Mouse (Mus musculus) lung, embryonic 14.5 days (tissue): ENCODE results near the gene Tjap1. TPM values are rescaled to one million over a fixed set of nuclear protein-coding genes. Genes with fewer than 3 reads are reported as not detected.

Experiments used
- ATAC-seq: fragments of 200-750 bp; cut with Nextera tagmentation; 2 replicates; pipeline ENCODE4 v1.8.0; 2017; ENCODE audit warnings: mild to moderate bottlenecking, moderate TSS enrichment, moderate library complexity; ENCODE audit not compliant: insufficient read depth
- DNase-seq: peaks from one replicate; pipeline ENCODE4 v3.0.0-alpha.2; 2015
- H3K27ac ChIP-seq: fragments of 300-500 bp; sonication (generic); 2 replicates; pipeline ENCODE4 v1.5.1; 2014; ENCODE audit warnings: low read depth, mild to moderate bottlenecking, moderate library complexity
- H3K27me3 ChIP-seq: fragments of 300-500 bp; sonication (generic); 2 replicates; pipeline ENCODE4 v1.6.1; 2014; ENCODE audit warnings: low read length, control low read depth; ENCODE audit not compliant: insufficient read depth
- H3K36me3 ChIP-seq: fragments of 300-500 bp; sonication (generic); 2 replicates; pipeline ENCODE4 v1.6.1; 2014; ENCODE audit warnings: control low read depth; ENCODE audit not compliant: insufficient read depth
- H3K4me1 ChIP-seq: fragments of 300-500 bp; sonication (generic); 2 replicates; pipeline ENCODE4 v1.6.1; 2014; ENCODE audit warnings: antibody characterized with exemption, control low read depth; ENCODE audit not compliant: insufficient read depth
- H3K4me2 ChIP-seq: fragments of 300-500 bp; sonication (generic); 2 replicates; pipeline ENCODE4 v1.6.1; 2014; ENCODE audit warnings: mild to moderate bottlenecking
- H3K4me3 ChIP-seq: fragments of 300-500 bp; sonication (generic); 2 replicates; pipeline ENCODE4 v1.5.1; 2014; ENCODE audit warnings: low read depth, low read length
- H3K9ac ChIP-seq: fragments of 300-500 bp; sonication (generic); 2 replicates; pipeline ENCODE4 v1.6.1; 2014
- H3K9me3 ChIP-seq: fragments of 300-500 bp; sonication (generic); 2 replicates; pipeline ENCODE4 v1.6.1; 2016; ENCODE audit warnings: low read depth, low read length, control low read depth
- CTCF ChIP-seq: IDR thresholded peaks from 2 replicates; pipeline ENCODE4 v1.5.1; 2016; ENCODE audit warnings: antibody characterized with exemption, low read depth
- WGBS: fragments of 180-500 bp; shearing (Covaris S2); extraction: QIAGEN DNeasy Blood & Tissue Kit; methylation state at CpG from one replicate; pipeline ENCODE4 v1.1.7; 2014; 5-methylcytosine and 5-hydroxymethylcytosine counted together
- polyA plus RNA-seq: library from polyadenylated mRNA; unstranded; fragments of >200 nt; fragmentation: Nextera tagmentation; extraction: Ambion mirVana; gene quantifications from 2 replicates; pipeline ENCODE4 v1.2.1, GENCODE M21; 2014

The Tjap1 gene
- polyA plus RNA-seq, 1 experiment from 2014 or later = 43.2 TPM

DNA sequence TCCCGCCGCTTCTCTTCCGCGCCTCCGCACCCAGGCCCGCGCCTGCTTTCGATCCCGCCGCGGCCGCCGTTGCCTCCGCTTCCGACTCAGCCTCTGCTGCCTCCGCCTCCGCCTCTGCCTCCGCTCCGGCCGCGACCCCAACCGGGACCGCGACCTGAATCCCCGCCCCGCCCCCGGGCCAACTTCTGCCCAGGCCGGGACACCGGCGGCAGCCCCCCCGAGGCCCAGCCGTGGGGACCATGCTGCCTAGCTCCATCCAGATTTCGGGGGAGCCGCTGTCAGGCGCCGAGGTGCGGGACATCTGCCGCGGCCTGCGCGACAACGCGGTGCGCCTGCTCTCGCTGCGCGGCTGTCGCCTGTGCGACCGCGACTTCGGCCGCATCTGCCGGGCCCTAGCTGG, 28.7 kb downstream of the Tjap1 start:
- Histone ChIP-seq H3K9ac (peak overlapping the region; percentile 48), H3K9me3 (0 out of 2 replicates have a peak, but pooled peaks cover 3% of the 10 kb centered on the region), H3K27ac (no peak overlapping the region), H3K4me3 (peak overlapping the region; percentile 65), H3K27me3 (peaks cover 18% of the 10 kb centered on the region), H3K4me1 (no peaks in the 10 kb centered on the region), H3K36me3 (peaks cover 56% of the 10 kb centered on the region), H3K4me2 (peak overlapping the region; percentile 100)
- ATAC-seq (peak; percentile 17), DNase-seq (peak; percentile 34)
- under 1% methylated on average over 52 of the region's 54 CpGs for WGBS
- TF ChIP-seq CTCF = no peak

DNA sequence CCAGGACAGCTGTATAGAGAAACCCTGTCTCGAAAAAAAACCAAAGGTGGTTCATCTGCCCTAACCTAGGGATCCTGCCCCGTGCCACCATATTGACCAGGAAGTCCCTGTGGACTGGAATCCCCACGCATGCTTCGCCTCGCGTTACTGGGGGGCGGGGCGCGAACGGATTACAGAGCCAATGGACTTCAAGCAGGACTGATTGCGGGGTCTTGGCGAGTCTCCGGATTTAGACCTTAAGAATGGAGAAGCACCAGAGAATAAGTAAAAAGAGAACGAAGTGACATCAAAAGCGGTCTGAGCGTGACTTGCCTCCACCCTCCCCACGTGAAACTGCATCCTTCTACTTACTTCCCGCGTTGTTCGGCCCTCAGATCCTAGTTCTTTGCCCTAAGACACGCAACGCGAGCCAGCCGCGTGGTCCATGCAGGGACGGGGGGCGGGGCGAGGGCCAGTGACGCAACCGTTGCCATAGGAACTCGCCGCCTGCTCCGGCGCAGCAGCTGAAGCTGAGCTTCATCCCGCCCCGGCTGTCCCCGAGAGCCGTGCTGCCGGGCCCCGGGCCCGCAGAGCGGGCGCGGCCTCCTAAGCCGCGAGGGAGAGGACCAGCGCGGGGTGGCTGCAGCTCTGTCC, 29.3 kb downstream of the Tjap1 start, which contains the start of gene Lrrc73:
Gene Lrrc73 (plus strand): TSS at position 80 of the 633 bp plus-strand sequence.
- Histone ChIP-seq H3K27me3 (peaks cover 18% of the 10 kb centered on the region), H3K4me1 (no peaks in the 10 kb centered on the region), H3K4me2 (peak within 1 kb of the TSS; percentile 100), H3K9me3 (0 out of 2 replicates have a peak, but pooled peaks cover 3% of the 10 kb centered on the region), H3K27ac (no peak within 1 kb of the TSS), H3K9ac (peak within 1 kb of the TSS; percentile 48), H3K36me3 (peaks cover 53% of the 10 kb centered on the region), H3K4me3 (peak within 1 kb of the TSS; percentile 65)
- TF ChIP-seq CTCF = no peak
- 2% methylated on average over 48 of the region's 48 CpGs for WGBS
- DNase-seq (peak; percentile 95), ATAC-seq (peak; percentile 83)

DNA sequence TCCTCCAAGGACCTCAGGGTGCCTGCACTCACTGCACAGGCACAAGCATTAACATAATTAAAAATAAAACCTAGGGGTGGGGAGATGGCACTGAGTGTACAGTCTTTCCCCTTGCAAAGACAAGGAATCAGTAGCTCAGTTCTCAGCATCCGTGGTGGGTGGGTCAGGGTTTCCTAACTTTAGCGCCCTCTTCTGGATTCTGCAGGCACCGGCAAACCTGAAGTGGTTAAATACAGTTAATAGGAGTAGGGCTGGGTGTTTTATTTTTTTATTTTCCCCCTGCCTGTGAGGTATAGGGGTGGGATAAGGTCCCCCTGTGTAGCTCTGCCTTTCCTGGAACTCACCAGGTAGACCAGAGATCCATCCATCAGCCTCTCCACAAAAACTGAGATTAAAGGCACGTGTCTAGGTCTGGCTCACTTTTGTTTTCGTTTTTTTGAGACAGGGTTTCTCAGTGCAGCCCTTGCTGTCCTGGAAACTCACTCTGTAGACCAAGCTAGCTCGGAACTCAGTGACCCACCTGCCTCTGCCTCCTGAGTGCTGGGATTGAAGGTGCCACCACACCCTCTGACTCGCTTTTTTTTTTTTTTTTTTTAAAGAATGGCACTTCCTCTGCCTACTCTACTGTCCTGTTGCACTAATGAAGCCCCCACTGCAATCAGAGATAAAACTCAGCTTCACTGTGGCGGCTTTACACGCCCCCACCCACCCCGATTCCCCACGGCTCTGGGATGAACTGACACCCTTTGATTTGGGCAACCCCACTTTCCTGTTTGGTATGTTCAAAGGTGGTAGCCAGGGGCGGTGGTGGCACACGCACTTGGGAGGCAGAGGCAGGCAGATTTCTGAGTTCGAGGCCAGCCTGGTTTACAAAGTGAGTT, 30.0 kb downstream of the Tjap1 start:
- peak overlapping the region; percentile 48; the same call in 1 of the 2 replicates for H3K9ac ChIP-seq
- H3K36me3 ChIP-seq = peaks cover 45% of the 10 kb centered on the region
- H3K4me3 ChIP-seq = peak overlapping the region; percentile 65
- H3K4me1 ChIP-seq = no peaks in the 10 kb centered on the region
- WGBS = 62% methylated on average over 14 of the region's 14 CpGs
- DNase-seq = peak; percentile 77
- H3K9me3 ChIP-seq = 0 out of 2 replicates have a peak, but pooled peaks cover 3% of the 10 kb centered on the region
- TF ChIP-seq CTCF = peak; percentile 53
- H3K27me3 ChIP-seq = peaks cover 18% of the 10 kb centered on the region
- H3K4me2 ChIP-seq = peak overlapping the region; percentile 100
- no peak overlapping the region for H3K27ac ChIP-seq
- ATAC-seq = no peak

DNA sequence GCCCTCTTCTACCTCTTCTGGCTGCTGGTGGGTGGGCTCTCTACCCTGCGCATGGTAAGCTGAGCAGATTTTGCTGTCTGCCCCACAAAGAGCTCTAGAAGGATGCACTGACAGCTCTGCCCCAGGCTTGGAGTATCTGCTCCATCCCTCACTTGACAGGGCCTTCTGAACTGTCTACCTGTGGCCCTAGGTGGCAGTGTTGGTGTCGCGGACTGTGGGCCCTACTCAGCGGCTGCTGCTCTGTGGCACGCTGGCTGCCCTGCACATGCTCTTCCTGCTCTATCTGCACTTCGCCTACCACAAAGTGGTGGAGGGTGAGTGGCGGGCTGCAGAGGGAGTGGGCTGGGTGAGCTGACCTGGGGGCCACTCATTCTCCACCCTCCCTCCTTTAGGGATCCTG, 31.7 kb downstream of the Tjap1 start:
- no peaks in the 10 kb centered on the region for H3K9me3 ChIP-seq
- H3K27me3 ChIP-seq = peaks cover 18% of the 10 kb centered on the region
- TF ChIP-seq CTCF = no peak
- ATAC-seq = no peak
- 79% methylated on average over 7 of the region's 7 CpGs for WGBS
- no peak overlapping the region for H3K9ac ChIP-seq
- peaks cover 43% of the 10 kb centered on the region for H3K36me3 ChIP-seq
- H3K4me3 ChIP-seq = no peak overlapping the region
- no peak overlapping the region for H3K4me2 ChIP-seq
- H3K4me1 ChIP-seq = peaks cover 6% of the 10 kb centered on the region; the same call in 1 of the 2 replicates
- no peak for DNase-seq
- H3K27ac ChIP-seq = no peak overlapping the region

DNA sequence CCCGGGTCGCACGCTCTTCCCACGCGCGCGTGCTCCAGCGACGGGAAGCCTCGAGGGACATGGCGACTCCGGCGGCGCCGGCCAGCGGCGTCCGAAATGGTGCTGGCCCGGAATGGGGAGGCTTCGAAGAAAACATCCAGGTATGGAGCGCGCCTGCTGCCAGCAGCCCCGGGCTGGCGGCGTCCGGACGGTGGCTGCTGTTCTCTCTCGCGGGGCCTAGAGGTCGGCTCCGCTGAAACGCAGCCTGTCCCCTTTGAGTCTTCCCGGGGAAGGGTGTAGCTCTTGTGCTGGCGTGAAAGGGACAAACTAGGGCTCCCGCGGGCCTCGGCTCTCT, 34.7 kb downstream of the Tjap1 start:
- Histone ChIP-seq H3K4me2 (peak overlapping the region; percentile 89), H3K36me3 (peaks cover 73% of the 10 kb centered on the region), H3K27me3 (no peaks in the 10 kb centered on the region), H3K4me3 (peak overlapping the region; percentile 96), H3K27ac (peak overlapping the region; percentile 69), H3K9me3 (no peaks in the 10 kb centered on the region), H3K4me1 (peaks cover 6% of the 10 kb centered on the region; the same call in 1 of the 2 replicates), H3K9ac (peak overlapping the region; percentile 91)
- DNase-seq = no peak
- WGBS = under 1% methylated on average over 37 of the region's 37 CpGs
- TF ChIP-seq CTCF = no peak
- peak; percentile 32; the same call in 1 of the 2 replicates for ATAC-seq

DNA sequence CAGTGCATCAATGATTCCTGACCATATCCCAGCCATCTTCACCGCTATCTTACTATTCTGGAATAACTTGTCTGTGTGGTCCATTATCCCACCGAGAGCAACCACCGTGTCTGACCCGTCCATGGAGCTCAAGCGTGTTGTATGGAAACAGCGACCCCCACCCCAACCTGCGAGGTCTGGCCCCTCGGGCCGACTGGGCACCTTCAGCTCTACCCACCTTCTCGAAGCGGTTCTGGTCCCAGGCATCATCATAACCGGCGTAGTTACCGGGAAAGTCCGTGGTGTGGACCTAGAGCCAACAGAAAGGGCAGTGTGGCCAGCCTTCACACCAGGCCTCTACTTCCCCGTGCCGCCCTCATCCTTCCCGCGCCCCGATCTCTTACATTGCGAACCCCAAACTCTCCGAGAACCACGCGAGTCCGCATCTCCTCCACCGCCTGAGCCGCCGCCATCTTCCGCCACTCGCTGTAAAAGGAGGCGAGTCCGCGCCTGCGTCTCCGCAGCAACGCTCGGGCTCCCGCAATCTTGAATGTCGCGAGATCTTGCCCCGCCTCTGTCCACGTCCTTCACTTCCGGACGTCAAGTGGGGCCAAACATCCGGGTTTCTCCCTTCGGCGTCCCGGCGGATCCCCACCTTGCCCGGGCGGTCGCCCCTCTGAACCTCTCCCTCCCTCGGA, 35.2 kb downstream of the Tjap1 start, which contains the start of the genes Polr1c and Yipf3:
Gene Polr1c (minus strand): TSS at position 543 of the 677 bp plus-strand sequence.
Gene Yipf3 (plus strand): TSS at position 569 of the 677 bp plus-strand sequence.
- TF ChIP-seq CTCF = no peak
- H3K4me2 ChIP-seq = peak within 1 kb of the TSS; percentile 89
- H3K9ac ChIP-seq = peak within 1 kb of the TSS; percentile 91
- peak within 1 kb of the TSS; percentile 69 for H3K27ac ChIP-seq
- under 1% methylated on average over 53 of the region's 53 CpGs for WGBS
- DNase-seq = peak; percentile 99
- peak; percentile 91 for ATAC-seq
- peaks cover 78% of the 10 kb centered on the region for H3K36me3 ChIP-seq
- no peaks in the 10 kb centered on the region for H3K27me3 ChIP-seq
- peak within 1 kb of the TSS; percentile 96 for H3K4me3 ChIP-seq
- H3K4me1 ChIP-seq = peaks cover 6% of the 10 kb centered on the region; the same call in 1 of the 2 replicates
- no peaks in the 10 kb centered on the region for H3K9me3 ChIP-seq
